Mouse (Mus musculus) liver, embryonic 14.5 days (tissue): ENCODE results near the gene Prdm11.

Experiments used
- CTCF ChIP-seq: IDR thresholded peaks from 2 replicates; pipeline ENCODE4 v1.5.1; 2016; ENCODE audit warnings: antibody characterized with exemption, low read depth, control low read depth
- EP300 ChIP-seq: IDR thresholded peaks from 2 replicates; pipeline ENCODE4 v1.6.1; 2016; ENCODE audit warnings: antibody characterized with exemption, low read depth

DNA sequence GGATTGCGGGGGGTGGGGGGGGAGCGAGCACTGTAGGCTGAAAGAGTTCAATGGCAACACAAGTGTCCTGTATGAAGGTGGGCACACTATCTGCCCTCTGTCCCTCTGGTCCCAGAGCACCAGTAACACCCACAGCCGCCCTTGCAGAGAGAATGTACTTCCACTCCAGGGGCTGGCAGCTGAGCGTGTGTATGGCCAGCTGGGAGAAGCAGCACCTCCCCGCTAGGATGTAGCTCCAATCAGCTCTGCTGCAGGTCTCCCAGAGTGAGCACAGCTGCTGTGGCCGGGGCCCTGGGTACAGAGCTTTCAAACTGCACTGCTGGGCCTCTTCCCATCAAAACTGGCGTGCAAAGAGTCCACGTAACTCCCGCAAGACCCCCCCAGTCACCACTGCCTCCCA lies 14.9 kb downstream of the Prdm11 start:
- TF ChIP-seq CTCF (no peak), EP300 (no peak)
